Mouse (Mus musculus) T-helper 17 cell (primary cell): ENCODE results near the gene Galnt9.

Source experiments
- in situ Hi-C, 2 experiments: fragments of 300-600 bp; cut with MboI, MseI; formaldehyde crosslinking; loops; 1 replicate in 1 of 2; 2 replicates in 1 of 2; pipeline ENCODE4 v1.15.1; 2025; ENCODE audit warnings: high pct_unique_total_duplicates in 2 of 2

The Galnt9 gene

DNA sequence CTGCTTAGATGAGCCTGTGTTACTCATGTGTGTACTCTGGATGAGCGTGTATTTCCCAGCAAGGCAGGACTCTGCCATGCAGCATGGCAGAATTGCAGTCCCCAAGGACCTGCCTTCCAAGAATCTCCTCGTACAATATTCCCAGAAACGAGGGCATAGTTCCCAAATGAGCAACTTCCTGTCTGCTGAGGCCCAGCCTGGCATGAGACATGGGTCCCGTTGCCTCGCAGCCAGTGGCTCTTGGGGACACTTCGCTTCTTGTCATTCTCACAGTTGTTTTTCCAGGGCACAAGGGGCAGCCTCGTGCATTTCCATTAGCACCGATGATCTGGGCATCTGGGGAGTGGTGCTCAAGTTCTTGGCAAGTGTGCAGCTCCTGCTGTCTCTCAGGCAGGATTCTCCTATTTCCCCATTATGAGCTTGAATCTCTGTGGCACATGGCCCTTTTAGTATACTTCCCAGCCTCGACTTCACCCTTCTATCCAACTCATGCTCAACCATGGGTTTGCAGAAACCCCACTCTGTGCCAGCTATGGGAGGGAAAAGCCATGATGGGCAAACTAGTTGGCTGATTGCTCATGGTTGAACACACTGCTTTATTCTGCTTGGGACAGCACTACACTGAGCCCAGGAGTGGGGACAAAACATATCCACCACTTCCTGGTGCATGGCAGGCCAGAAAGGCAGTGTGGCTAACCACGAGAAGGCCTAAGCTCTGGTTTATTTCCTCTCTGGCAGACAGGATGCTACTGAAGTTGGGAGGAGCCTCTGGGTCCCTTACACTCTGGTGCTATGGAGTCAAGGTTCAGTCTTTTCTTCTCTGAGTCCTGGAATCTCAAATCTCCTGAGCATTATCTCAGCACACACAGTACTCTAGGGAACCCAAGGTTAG lies 38.7 kb downstream of the Galnt9 start:
- in situ Hi-C loops: no loop called here

DNA sequence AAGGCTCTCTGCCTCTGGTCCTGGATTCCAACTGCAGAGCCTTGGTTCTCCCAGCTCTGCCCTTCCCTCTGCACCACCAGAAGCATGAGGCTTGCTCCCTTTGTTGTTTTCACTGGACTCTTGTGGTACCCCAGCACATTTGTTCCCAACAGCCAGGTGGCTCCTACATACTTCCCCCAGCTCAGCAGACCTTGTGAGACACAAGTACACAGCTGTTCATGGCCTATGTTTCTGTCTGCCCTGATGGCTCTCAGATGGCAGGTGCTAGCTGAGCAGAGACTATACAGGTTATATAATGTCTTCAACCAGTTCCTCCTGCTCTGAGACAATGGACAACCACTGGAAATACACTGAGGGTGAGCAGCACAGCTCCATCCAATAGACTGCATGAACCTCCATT lies 43.3 kb downstream of the Galnt9 start:
- in situ Hi-C loops: no loop called here

DNA sequence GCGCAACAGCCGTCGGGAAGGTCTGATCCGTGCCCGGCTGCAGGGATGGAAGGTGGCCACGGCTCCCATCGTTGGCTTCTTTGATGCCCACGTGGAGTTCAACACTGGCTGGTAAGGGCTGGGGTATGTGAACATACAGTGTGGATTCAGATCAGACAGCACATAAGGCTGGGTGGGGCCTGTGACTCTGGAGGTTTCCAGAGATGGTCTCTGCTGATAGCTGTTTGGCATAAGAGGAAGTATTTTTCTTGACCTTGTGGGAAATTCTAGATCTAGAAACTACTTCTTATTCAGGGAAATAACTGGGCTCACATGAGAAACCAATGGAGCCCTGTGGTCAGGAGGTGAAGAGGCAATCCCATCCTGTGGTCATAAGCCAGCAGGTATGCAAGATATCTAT lies 45.7 kb downstream of the Galnt9 start:
- in situ Hi-C loops: no loop called here

DNA sequence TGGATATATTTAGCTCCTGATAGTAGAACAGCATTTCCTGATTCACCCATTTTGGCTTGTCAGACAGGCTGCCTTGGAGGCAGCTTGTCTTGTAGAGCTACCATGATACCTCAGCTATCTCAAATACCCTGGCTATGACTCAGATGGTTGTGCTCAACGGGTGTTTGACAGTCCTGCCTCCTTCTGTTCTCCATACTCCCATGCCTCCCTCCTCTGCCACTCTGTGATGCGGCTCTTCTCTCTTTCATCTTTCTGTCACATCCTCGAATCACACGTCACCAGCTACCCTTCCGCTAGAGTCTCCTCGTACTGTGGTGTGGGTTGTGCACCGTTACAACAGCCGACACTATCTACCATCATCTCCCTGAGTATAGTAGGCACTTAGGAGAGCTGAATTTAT lies 50.3 kb downstream of the Galnt9 start:
- in situ Hi-C loops: no loop called here

DNA sequence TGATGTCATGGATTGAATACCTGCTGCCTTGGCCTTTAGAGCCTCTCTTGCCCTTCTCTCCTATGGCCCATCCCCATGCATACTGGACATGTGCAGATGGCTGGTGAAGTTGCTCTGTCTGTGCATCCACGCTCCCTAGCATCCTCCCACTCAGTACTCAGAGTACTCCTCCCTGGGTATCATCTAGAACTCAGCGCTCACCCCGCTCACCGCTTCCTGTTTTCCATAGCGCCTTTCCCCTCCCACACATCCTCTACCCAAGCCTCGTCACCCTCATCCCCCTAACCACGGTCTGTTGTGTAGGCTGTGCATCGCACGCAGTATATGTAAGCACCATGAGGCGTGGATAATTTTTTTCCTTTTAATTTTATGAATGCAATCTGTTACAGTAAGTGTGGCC lies 51.2 kb downstream of the Galnt9 start:
- in situ Hi-C loops: no loop called here

DNA sequence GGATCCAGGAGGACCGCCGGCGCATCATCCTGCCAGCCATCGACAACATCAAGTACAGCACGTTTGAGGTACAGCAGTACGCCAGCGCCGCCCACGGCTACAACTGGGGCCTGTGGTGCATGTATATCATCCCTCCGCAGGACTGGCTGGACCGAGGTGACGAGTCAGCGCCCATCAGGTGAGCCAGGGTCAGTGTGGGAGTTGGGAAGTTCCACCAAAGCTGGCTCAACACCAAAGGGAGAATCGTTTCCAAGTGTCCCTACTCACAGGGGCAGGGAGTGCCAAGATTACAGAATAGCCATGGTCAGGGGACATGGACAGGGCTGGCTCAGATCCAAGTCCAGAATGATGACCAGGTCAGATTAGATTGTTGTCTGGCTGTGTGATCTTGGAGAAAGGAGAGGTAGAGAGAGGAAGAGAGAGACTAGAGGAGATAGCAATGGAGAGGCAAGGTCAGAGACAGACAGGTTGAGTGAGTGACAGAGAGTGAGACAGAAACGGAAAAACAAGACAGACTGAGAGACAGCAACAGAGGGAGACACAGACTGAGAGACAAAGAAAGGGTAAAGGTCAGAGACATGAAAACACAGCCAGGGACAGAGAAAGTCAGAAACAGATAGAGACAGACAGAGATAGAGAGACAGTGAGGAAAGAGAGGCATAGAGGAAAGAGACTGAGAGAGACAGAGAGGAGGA lies 52.1 kb downstream of the Galnt9 start:
- in situ Hi-C loops: no loop called here

DNA sequence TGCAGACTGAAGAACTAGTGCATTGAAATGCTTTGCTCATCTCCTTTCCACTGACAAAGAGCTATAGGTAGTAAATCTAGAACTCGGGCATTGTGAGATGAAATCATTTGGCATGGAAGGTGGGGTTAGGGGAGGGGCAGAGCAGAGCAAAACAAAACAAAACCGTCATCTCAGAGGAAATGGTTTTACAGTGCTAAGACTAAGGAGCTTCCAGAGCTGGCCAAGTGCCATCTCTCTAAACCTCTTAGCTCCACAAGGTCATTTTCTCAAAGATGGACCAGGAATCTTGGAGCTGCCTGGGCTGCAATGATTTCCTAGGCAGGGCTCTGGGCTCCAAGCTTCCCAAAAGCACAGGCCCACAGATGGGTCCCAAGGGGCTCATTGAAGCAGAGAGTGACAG lies 53.3 kb downstream of the Galnt9 start:
- in situ Hi-C loops: no loop called here

DNA sequence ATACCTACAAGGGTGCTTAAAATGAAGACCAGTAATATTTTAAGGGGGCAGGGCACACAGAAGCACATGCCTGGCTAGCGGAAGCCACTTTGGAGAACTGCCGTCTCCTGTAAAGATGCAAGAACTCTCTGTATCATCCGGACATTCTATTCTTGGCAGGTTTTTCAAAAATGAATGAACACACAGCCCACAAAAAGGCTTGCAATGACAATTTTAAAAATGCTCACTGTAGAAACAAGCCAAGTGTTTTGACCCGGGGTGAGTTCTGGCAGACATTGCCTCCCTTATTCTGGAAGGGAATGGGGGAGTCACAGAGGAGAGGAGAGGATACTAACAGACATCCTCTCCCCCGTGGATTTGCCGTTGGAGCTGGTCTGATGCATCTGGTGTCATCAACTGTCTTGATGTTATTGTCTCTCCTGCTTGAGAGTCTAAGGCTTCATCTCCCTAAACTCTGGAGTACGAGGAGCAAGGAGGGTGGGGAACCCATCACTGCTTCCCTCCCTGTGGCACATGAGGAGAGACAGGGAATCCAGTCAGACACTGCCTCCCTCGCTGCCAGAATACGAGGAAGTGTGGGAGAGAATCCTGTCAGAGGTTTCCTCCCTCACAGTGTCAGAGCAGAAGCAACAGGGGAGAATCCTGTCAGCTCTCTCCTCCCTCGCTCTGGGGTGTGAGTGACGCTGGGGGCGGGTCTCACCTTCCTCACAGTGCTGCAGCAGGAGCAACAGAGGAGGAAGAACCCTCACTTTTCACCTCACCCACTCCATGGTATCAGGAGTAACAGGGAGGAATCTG lies 54.3 kb downstream of the Galnt9 start:
- in situ Hi-C loops: no loop called here

DNA sequence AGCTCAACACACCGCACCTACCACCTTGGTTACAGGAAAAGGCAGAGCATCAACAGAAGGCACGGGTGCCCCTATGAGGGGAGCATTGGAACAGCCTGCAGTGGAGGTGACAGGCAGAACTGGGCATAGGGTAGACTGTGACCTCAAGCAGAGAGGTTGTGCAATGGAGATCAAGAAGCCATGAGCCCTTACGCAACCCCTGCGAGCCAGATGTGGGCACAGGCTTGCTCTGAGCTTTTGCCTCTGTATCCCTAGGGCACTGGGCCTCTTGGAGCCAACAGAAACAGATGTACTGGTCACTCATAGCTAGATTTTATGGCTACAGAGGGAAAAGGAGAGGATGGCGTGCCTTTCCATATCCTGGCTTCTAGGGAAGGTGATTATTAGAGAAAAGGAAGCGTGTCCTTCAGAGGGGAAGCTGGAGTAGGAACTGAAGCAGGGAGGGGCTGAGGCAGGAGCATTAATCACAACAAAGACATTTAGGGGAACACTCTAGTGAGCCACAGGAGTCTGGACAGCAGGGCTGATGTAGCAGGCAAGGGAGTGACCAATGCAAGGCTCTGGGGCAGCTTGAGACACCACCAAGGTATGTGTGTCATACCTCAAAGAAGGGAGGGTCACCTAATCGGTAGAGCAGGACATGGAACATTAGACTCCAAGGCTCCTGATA lies 59.0 kb downstream of the Galnt9 start:
- in situ Hi-C loops: loop anchor here in 1 of 2 experiments (5.0 kb wide), 1 partner anchor 46 kb away; no protein-coding TSS in a partner anchor

DNA sequence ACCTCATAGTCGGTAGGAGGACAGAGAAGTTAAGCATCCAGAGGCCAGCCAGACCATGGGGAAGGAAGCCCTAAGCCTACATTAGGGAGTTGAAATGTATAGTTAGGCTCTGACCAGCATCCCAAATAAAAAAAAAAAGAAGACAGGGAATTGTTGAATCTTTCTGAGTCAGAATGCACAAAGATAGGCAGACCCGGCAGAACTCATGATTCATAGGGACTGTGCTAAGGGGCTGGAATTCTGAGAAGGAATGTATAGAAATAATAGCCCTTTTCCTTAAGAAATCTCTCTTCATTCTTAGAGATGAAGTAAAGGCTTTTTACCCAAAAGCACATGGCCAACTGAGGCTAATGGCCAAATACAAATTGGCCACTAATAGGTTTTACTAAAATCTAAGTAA lies 60.2 kb downstream of the Galnt9 start:
- in situ Hi-C loops: loop anchor here in 1 of 2 experiments (5.0 kb wide), 1 partner anchor 47 kb away; no protein-coding TSS in a partner anchor

DNA sequence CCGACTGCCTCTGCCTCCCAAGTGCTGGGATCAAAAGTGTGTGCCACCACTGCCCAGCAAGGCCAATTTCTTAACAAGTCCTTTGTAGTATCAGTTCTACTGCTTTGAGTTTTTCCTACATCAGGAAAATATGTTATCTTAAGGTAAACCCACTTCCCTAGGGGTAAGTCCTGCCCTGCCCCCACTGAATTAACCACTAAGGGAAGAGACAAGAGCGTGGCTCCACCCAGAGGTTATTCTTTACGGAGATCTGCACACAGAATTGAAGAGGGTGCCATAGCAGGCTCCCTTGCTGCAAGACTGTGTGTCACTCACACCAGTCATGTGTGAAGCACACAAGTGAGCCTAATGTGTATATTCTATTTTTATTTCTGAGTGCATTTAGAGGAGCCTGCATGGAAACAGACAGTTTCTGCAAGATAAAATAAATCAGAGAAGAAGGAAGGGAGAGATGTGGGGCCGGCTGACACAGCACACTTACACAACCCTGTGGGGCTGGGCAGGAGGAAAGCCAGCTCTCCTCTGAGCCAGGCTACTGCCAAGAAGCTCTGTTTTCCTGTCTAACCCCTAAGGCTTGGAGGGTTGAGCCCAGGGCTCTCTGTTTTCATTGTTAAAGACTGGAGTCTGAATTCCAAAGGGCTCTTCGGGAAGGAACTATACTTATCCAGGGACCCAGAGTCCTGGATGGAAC lies 61.5 kb downstream of the Galnt9 start:
- in situ Hi-C loops: no loop called here

DNA sequence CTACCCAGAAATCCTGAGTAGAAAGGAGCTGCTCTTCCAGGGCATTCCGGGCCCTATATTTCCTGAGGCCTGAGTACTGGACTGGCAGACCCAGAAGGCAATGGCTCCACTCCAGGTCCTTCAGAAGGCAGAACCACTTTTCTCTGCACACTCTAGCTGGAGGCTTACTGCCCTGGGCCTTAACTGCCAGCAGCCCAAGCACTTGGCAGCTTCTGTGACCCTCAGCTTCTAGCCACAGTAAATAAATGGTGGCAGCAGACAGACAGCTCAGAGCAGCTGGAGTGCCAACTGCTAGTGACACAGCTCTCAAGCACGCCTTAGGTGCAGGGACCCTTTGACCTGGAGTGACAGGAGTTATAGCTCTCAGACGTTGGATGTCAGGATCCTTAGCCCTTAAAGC lies 63.6 kb downstream of the Galnt9 start:
- in situ Hi-C loops: no loop called here

DNA sequence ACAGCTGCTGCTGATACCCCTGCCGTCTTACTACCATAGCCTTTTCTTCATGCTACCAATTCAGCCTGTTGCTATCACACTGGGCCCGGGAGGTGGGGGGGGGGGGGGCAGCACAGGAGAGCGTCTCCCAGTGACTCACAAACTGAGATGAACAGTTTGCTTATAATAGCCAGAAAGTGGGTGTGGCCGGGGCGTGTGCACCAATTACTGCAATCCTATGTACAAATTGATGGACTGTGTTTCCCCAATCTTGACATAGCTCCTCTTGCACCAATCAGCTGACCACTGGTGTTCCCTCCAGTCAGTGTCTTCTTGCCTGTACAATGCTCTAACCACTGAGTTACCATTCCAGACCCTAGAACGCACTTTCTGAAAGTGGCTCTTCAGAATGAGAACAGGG lies 64.2 kb downstream of the Galnt9 start:
- in situ Hi-C loops: no loop called here

DNA sequence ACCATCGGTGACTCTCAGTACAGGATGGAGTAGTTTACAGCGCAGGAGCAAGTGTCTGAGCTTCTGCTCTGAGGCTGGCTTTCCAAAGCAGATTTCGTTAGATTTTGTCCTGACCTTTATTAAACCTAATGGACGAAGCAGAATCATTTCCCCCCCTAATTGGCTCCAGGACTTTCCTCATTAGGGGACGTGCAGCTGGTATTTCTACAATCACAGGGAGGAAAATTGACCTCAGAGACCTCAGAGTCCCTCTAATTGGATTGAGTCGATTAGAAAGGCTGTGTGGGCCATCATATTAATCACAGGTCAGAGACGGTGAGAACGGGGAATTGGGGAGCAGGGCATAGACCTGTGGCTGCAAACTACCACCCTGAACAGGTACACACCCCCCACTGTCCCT lies 64.8 kb downstream of the Galnt9 start:
- in situ Hi-C loops: no loop called here

DNA sequence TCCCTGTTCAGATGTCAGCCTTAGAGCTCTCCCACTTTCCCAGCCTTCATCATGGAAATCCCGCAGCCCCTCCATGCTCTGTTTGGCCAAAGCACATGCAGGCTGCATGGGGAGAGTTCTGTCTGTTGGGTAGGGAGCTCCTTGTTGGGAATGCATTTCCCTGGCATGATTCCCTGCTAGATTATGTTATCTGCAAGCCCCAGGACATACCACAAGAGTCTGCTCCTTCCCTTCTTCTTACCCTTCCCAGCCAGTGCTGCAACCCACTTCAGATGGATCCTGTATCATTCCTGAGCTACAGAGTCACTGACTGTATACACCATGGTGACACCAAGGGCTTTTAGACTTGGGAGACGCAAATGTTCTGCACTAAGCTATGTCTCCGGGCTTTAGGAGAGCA lies 65.3 kb downstream of the Galnt9 start:
- in situ Hi-C loops: no loop called here

DNA sequence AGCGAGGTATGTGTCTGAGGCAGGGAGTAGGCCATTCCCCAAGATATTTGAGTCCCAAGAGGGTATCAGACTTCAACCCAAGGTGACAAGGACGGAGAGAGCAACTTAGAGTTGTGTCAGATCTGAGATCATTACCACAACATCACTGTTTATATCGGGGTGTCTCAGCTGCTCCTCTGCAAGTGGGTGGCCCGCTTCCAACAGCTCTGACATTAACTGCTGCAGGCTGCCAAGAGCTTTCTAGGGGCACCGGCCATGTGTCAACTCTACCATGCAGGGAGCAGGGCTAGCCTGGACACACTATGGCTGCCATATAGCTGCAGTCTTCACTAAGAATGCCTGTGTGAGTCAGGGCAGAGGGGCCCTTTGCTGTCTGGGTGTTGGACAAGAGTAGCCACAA lies 65.7 kb downstream of the Galnt9 start:
- in situ Hi-C loops: loop anchor here in 1 of 2 experiments (5.0 kb wide), 1 partner anchor 53 kb away; no protein-coding TSS in a partner anchor

DNA sequence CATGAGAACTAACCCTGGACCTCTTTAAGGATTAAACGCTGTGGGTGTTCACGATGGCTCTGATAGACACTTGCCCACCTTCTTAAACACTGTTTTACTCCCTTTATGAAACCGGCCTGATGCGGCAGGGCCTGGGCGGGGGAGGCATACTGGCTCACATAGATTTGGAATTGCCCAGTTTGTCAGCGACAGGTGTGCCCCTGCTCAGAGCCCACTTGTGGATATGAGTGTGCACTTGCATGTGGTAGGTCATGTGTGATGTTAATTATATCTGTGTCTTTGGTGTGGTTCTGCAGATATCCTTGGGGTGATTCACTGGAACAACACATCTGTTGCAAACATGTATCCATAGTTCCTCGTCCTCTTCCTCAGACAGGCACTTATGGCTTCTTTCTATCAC lies 66.3 kb downstream of the Galnt9 start:
- in situ Hi-C loops: loop anchor here in 1 of 2 experiments (5.0 kb wide), 1 partner anchor 53 kb away; no protein-coding TSS in a partner anchor

DNA sequence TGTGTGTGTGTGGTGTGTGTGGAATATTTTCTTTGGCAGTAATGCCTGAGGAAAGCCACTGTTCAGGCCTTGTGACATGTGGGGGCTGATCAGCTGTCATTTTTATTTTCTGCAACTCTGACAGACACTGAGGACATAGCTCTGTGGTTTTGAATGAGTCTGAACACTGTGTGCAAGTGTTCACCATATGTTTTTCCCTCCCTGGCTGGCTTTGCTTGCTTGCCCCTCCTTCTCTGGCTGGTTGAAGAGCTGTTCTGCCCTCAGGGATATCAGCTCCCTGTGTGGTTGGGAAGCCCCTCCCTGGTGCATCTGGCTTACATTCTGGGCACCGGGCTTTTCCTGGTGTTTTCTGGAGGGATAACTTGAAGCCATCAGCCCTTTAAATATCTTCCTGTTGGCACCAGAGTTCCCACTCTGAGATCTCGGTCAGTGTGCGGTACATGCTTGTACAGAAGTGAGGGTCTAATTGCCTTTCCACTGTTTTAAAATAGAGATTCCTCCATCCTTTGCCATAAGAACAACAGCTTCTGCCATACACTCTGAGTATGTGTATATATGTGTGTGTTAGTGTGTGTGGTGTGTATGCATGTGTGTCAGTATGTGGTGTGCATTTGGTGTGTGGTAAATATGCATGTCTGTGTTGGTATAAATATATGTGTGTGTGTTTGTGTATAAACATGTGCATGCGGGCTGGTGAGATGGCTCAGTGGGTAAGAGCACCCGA lies 67.4 kb downstream of the Galnt9 start:
- in situ Hi-C loops: loop anchor here in 1 of 2 experiments (5.0 kb wide), 1 partner anchor 54 kb away; no protein-coding TSS in a partner anchor

DNA sequence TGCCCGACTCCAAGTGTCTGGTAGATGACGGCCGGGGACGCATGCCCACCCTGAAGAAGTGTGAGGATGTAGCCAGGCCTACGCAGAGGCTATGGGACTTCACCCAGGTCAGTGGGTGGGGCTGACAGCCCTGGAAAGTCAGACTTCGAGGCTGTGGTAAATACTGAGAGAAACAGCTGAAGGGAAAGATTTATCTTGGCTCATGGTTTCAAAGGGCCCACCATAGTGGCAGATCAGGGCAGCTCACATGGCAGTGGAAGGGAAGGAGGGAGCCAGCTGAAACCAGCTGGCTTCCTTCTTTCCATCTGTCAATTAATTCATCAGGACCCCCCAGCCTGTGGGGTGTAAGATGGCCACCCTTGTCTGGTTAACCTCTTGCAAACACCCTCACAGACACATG lies 75.1 kb downstream of the Galnt9 start:
- in situ Hi-C loops: no loop called here

DNA sequence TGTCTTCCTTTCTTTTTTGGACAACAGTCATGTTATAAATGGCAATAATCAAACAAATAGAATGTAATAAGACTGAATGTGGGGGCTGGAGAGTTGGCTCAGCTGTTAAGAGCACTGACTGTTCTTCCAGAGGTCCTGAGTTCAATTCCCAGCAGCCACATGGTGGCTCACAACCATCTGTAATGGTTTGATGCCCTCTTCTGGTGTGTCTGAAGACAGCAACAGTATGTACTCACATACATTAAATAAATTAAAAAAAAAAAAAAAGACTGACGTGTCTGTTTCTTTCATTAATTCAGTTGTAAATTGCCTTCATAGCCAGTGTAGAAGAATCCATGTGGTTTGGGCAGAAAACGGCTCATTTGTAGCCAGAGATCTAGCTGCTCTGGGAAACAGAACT lies 80.2 kb downstream of the Galnt9 start:
- in situ Hi-C loops: no loop called here
